Mouse (Mus musculus) kidney, adult 18-20 months (tissue): Measurements from ENCODE around the gene Gm9611.
"Not testable (repeated sequence)": the region's sequence is repeated elsewhere in the genome, so short reads cannot be mapped to it uniquely, and the experiment has no call there.

ENCODE experiments used
- DNase-seq: peaks from one replicate; pipeline ENCODE4 v3.0.0; 2021

Gm9611 gene

DNA sequence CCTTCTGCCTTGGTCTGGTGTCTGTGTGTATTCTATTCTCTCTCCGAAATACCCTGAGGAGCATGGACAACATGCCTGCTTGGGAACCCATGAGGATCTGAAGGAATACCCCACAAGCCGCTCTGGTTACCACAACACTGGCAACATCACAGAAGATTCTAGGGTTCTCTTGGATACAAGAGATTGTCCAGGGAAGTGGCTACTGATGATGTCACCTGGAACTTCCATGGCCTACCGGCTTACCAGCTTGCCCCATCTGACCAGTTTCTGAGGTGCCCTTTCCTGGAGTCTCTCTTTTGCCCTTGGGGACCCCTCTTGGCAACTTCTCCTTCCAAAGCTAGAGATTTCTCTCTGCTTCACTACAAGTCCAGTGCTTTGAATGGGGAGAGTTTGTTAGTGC lies at the start of gene Gm9611:
Gene Gm9611, minus strand, starts transcription at position 101 of the 400 bp plus-strand sequence.
- not testable (repeated sequence) for DNase-seq

- not testable (repeated sequence) for DNase-seq
Observed at GRCm38 (mm10) chr14:42309910-42310309, 12.8 kb upstream of the Gm9611 start, which contains the start of gene Gm7995. Gene Gm7995 (plus strand): TSS chr14:42310210.

- not testable (repeated sequence) for DNase-seq
Observed at GRCm38 (mm10) chr14:42259948-42260347, 37.2 kb downstream of the Gm9611 start, which contains the start of gene Gm17026. Gene Gm17026 (minus strand): TSS chr14:42260048.
